Mouse (Mus musculus): ENCODE measurements around the gene Kcnn3. TPM values are rescaled to one million over a fixed set of nuclear protein-coding genes. Genes with fewer than 3 reads are reported as not detected.

The Kcnn3 gene
- total RNA-seq, 1 experiment from 2014 or later = 5.3 TPM

DNA sequence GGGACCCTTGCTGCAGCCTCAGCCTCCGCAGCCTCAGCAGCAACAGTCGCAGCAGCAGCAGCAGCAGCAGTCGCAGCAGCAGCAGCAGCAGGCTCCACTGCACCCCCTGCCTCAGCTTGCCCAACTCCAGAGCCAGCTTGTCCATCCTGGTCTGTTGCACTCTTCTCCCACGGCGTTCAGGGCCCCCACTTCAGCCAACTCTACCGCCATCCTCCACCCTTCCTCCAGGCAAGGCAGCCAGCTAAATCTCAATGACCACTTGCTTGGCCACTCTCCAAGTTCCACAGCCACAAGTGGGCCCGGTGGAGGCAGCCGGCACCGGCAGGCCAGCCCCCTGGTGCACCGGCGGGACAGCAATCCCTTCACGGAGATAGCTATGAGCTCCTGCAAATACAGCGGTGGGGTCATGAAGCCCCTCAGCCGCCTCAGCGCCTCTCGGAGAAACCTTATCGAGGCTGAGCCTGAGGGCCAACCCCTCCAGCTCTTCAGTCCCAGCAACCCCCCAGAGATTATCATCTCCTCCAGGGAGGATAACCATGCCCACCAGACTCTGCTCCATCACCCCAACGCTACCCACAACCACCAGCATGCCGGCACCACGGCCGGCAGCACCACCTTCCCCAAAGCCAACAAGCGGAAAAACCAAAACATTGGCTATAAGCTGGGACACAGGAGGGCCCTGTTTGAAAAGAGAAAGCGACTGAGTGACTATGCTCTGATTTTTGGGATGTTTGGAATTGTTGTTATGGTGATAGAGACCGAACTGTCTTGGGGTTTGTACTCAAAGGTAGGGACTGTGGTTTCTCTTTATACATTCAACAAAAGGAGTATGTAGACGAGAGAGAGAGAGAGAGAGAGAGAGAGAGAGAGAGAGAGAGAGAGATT is 896 bp downstream of the Kcnn3 start:
- peak; percentile 56 for DNase-seq

DNA sequence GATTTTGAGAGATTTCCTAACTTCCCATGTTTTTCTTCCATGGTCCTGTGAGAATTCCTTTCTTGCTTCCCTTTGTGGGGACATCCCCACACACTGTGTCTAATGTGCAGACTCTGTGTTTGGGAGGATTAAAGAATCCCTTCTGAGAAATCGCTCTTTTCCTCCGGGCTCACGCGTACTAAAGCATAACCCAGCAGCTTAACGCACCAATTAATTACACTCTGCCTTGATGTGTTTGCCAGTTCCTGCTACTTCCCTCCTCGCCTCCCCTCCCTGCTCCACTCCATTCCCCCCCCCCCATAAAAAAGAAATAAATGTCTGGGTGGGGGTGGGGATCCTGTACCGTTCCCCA is 1.5 kb downstream of the Kcnn3 start:
- DNase-seq = no peak

GRCm38 (mm10) chr3:89522450-89523128 is 2.6 kb downstream of the Kcnn3 start:
- no peak for DNase-seq

GRCm38 (mm10) chr3:89526298-89527090 is 6.5 kb downstream of the Kcnn3 start:
- DNase-seq = no peak

DNA sequence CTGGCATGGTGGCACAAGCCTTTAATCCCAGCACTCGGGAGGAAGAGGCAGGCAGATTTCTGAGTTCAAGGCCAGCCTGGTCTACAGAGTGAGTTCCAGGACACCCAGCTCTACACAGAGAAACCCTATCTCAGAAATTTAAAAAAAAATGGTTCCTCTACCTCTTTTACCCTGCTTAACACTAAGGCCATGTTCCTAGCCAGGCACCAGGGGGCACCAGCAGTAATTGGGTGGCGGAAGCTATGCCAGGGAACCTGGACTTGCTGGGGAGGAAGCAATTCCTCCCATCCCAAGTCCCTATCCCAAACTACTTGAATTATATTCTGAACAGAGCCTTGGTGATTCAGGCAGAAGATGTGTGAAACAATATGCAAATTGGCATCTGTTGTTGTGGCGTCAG is 9.8 kb downstream of the Kcnn3 start:
- peak; percentile 65 for DNase-seq

DNA sequence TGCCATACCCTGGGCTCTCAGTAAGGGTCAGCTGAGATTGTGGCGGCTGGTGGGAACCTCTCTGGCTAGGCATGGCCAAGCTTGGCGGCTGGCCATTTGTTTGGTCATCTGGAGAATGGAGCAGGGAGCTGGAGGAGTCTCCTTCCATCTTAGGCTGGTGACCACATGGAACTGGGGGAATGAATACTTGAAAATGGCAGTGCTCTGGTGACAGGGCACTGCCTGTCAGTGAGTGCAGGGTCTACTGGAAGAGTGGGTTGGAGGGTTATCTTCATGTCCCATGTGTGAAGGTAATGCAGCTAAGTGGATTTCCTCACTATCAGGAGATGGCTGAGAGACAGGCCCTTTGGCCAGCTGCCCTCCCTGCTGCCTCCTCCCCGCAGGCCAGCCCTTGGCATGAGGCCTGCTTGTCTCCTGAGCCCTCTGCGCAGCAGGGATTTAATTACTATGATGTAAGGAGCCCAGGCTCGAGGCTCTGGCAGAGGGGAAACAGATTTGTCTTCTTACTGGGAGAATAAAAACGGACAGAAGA is 14.7 kb downstream of the Kcnn3 start:
- peak; percentile 82 for DNase-seq

GRCm38 (mm10) chr3:89535147-89535546 is 15.2 kb downstream of the Kcnn3 start:
- no peak for DNase-seq

- DNase-seq = no peak
These were observed 19.2 kb downstream of the Kcnn3 start for GRCm38 (mm10) chr3:89539036-89539739.

DNA sequence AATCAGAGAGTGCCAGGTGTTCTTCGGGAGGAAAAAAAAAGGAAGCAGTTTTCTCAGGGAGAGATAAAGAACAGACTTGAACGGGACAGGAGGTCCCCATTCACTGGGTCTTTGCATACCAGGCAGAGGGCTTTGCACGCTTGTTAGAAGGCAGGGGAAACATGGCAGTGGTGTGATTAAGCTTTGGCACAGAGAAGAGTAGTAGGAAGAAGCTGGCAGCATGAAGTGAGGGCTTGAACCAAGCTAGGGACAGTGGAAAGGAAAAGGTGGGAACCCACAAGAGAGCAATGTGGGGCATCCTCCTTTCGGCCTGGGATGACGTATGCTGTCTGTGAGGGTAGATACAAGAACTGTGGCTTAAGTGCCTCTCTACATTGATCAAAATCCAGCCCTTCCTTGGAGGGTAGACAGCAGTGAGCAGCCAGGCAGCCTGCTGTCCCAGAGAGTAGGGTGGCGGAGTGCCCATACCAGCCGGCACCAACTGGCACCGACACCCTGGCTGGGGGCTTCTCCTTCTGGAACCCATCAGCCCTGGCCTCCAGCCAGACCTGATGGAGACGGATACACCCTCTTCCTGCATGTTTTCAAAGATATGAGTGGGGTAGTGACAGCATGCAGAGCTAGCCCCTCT is 19.9 kb downstream of the Kcnn3 start:
- no peak for DNase-seq

DNA sequence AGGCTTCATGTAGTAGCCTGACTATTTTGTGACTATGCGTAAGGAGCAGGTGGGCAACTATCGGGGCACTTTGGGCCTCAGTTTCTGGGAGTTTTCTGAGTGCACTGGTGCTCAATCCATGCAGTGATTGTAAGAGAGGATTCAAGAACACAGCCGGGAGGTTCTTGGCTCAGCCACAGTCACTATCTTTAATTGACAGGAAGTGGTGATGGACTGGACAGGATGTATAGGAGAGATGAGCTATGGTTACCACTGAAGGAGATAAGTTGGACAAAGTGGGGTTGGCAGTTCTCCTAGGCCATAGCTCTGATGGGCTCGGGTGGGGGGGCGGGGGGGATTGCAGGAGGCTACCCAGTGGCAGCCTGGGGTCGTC is 20.4 kb downstream of the Kcnn3 start:
- DNase-seq = no peak

DNA sequence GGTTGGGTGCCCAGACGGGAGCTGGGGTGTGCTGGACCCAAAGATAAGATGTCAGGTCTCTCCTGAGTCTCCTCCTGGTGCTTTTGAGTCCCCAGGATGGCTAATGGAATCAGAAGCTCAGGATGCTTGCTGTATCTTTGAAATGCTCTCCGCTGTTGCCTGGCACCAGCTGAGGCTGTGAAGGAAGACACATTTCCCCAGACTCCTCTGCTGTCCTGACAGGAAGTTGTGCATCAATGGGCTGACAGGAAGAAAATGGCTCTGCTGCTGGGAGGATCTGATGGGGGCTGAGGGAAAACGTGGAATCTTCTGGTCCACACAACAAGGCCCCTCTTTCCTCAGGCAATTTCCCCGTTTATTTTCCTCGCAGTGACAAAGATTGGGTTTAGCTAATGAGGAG is 27.0 kb downstream of the Kcnn3 start:
- DNase-seq = peak; percentile 13

DNA sequence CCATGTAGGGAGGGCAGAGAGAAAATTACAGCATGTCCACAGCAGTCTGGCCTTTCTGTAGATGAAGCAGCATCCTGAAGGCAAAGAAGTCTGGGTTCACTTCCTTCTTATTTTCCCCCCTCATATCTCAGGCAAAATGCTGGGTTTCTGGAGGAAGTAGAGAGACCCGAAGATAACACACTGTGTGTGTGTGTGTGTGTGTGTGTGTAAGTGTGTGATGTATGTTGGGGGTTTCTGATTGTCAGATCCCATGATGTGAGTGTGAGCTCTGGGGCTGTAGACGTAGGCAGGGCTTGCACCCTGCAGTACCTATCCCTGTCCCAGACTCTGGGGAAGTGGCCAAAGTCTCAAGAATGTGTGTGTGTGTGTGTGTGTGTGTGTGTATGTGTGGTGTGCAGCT is 28.8 kb downstream of the Kcnn3 start:
- no peak for DNase-seq

GRCm38 (mm10) chr3:89549488-89549887 is 29.5 kb downstream of the Kcnn3 start:
- DNase-seq = no peak

DNA sequence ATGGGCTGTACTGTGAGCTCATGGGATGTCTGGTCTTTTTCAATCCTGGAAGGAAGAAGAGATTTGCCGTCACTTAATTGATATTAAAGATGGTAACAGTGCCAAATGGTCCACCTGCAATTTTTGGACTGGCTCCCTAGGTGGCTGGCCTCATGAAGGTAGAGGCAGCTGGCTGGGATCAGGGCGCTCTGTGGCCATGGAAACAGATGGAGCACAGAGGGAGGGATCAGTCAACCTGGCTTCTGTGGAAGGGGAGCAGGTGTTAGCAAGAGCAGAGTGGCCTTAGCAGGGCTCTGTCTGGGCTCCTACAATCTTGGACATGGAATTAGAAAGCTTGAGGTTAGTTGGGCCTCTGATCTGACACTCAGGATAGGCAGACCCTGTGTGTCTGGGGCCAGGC is 31.9 kb downstream of the Kcnn3 start:
- DNase-seq = no peak

GRCm38 (mm10) chr3:89553432-89553831 is 33.5 kb downstream of the Kcnn3 start:
- DNase-seq = no peak

DNA sequence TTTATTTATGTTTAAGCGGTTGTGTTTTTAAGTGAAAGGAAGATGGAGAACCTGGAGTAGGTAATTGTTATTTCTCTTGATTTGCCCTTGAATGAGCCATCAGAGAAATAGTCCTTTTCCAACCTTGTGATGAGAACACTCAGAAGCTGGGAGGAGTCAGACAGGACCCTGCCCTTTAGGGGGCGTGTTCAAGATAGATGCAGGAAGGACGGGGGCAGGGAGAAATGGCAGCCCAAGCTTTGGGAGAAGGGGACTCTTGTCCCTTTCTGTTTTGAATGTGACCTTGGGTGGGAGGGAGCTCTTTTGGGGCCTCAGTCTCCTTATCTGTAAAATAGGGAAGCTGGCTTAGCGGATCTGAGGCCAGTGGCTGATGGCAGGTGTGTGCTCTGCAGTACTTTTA is 34.0 kb downstream of the Kcnn3 start:
- DNase-seq = no peak

GRCm38 (mm10) chr3:89554587-89554986 is 34.6 kb downstream of the Kcnn3 start:
- DNase-seq = no peak

GRCm38 (mm10) chr3:89557811-89558210 is 37.8 kb downstream of the Kcnn3 start:
- no peak for DNase-seq

DNA sequence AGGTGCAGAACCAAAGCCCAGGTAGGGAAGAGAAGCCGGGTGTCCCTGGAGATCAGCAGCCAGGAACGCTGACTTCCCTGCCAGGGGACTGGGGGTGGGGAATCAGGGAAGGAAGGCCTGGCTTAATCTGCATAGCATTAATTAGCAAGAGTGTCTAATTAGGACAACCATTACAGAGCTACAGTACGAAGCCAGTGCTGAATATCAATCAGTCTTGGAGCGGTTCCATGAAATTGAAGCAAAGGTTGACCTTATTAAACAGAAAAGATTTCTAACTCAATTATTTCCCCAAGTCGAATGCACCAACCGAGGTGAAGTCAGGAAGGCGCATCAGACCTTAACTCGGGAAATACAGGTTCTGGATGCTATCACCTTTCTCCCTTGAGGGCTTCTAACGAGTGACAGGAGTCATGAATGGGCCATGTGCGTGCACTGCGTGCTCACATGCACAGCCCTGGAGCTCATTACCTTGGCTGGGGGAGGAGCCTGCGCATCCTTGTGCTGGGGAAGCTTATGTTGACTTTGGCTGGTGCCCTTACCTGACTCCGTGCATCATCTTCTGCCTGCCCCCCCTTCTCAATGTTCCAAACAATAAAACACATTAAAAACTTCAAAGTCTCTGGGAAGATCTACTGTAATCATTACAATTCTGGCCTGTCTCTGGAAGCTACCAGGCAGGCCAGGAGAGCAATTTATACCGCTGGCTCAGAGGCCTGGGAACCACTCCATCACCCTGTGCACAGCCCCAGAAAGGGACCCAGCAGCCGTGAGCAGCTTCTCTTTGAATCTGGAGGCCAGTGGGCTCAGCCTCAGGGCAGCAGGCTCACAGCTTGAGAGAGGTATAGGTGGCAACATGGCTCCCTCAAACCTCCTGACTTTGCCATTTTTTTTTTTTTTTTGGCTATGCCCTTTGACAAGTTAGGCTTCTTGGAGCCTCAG is 39.3 kb downstream of the Kcnn3 start:
- no peak for DNase-seq

- no peak for DNase-seq
These were observed 41.4 kb downstream of the Kcnn3 start for GRCm38 (mm10) chr3:89561386-89561785.
